Mouse (Mus musculus) layer of hippocampus, adult 6 months (tissue): ENCODE results near the gene Hps4. TPM values are rescaled to one million over a fixed set of nuclear protein-coding genes. Genes with fewer than 3 reads are reported as not detected.

Source experiments
- long read RNA-seq, 2 experiments: library from polyadenylated mRNA; unstranded; transcript quantifications; one replicate each; pipeline ENCODE4 v2.0.0; 2019 to 2020
- polyA plus RNA-seq: library from polyadenylated mRNA; unstranded; fragments of <200 nt; fragmentation: Nextera tagmentation; gene quantifications from 2 replicates; pipeline ENCODE4 v1.2.3, GENCODE M21; 2021

Gene Hps4
- polyA plus RNA-seq = 10.8 and 11.7 TPM in 2 replicates
- long read RNA-seq, experiment 1, partial matches to known transcripts = 9 of 11 reads
- long read RNA-seq, experiment 1, other reads (novel, unspliced or antisense) = 2 of 11 reads
- long read RNA-seq, experiment 2, transcript Hps4-202 (14 exons, 3,345 nt) = minor isoform, 6 of 37 reads
- long read RNA-seq, experiment 2, transcript Hps4-201 (14 exons, 2,836 nt) = major isoform, 9 of 37 reads
- long read RNA-seq, experiment 2, partial matches to known transcripts = 16 of 37 reads
- long read RNA-seq, experiment 2, other reads (novel, unspliced or antisense) = 6 of 37 reads

GRCm38 (mm10) chr5:112342463-112343204, at the start of gene Hps4, which contains the start of gene Srrd:
Gene Hps4 (plus strand): TSS chr5:112343083.
Gene Srrd (minus strand): TSS chr5:112343040.

GRCm38 (mm10) chr5:112325546-112326445, 17.1 kb upstream of the Hps4 start, which contains the start of gene Tfip11:
Gene Tfip11 (plus strand): TSS chr5:112326358.

DNA sequence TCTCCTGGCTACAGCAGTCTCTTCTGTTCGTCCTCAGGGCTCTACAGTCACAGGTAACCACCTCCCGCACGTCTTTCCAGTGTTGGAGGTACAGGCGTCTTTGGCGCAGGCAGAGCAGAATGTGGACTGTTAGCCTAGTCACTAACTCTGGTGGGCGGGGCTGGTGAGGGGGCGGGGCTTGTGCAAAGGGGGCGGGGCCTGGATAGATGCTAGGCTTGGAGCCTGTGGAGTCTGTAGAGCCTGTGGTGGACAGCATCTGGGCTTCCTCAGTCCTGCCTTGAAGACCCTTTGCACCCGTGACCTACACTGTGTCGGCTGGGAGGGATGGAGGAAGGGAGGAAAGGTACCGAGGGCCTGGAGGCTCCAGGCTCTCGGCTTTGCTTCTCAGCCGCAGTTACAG, 13.0 kb downstream of the Hps4 start, which contains the start of gene Gm6583:
Gm6583 (minus strand) TSS at position 124 of the 400 bp plus-strand sequence.

GRCm38 (mm10) chr5:112394779-112395443, 52.0 kb downstream of the Hps4 start, which contains the start of gene Asphd2:
Gene Asphd2 (minus strand): TSS chr5:112394866.

Other genes starting within 250 kb of the Hps4 start
- 4.0 and 6.2 TPM in 2 replicates for gene Cryba4, start 90.6 kb upstream of the Hps4 start, polyA plus RNA-seq
- 14.6 and 16.4 TPM in 2 replicates for gene Crybb1, start 87.3 kb upstream of the Hps4 start, polyA plus RNA-seq
- gene Tpst2, start 66.4 kb upstream of the Hps4 start, polyA plus RNA-seq = 60.6 and 71.3 TPM in 2 replicates
- 16.7 and 18.9 TPM in 2 replicates for gene Tfip11, start 16.7 kb upstream of the Hps4 start, polyA plus RNA-seq
- gene Srrd, start within 50 bp of the Hps4 start, polyA plus RNA-seq = 2.7 and 4.6 TPM in 2 replicates
- not detected in 2 replicates for gene Gm6583, start 12.9 kb downstream of the Hps4 start, polyA plus RNA-seq
- gene Asphd2, start 51.8 kb downstream of the Hps4 start, polyA plus RNA-seq = 49.7 and 57.4 TPM in 2 replicates
- gene Gm6588, start 106.3 kb downstream of the Hps4 start, polyA plus RNA-seq = not detected in 2 replicates
- 53.2 and 60.6 TPM in 2 replicates for gene Sez6l, start 234.1 kb downstream of the Hps4 start, polyA plus RNA-seq